Mouse (Mus musculus) embryonic facial prominence, embryonic 10.5 days (tissue): Measurements from ENCODE around the gene N4bp3. TPM values are rescaled to one million over a fixed set of nuclear protein-coding genes. Genes with fewer than 3 reads are reported as not detected.
A peak's percentile ranks its signal among the peaks of the same experiment; 100 is the strongest.

Experiments used
- DNase-seq: peaks from one replicate; pipeline ENCODE4 v3.0.0-alpha.2; 2017; ENCODE audit warnings: low spot score
- H3K27ac ChIP-seq: fragments of 300-500 bp; sonication (generic); replicated peaks from 2 replicates; pipeline ENCODE4 v1.5.1; 2016; ENCODE audit warnings: mild to moderate bottlenecking
- H3K27me3 ChIP-seq: fragments of 300-500 bp; sonication (generic); replicated peaks from 2 replicates; pipeline ENCODE4 v1.6.1; 2016; ENCODE audit warnings: low read depth, mild to moderate bottlenecking; ENCODE audit not compliant: poor library complexity, severe bottlenecking
- H3K36me3 ChIP-seq: fragments of 300-500 bp; sonication (generic); replicated peaks from 2 replicates; pipeline ENCODE4 v1.6.1; 2016; ENCODE audit warnings: mild to moderate bottlenecking, moderate library complexity
- H3K4me1 ChIP-seq: fragments of 300-500 bp; sonication (generic); 2 replicates; pipeline ENCODE4 v1.6.1; 2016
- H3K4me3 ChIP-seq: fragments of 300-500 bp; sonication (generic); 2 replicates; pipeline ENCODE4 v1.5.1; 2016; ENCODE audit warnings: mild to moderate bottlenecking, moderate library complexity
- H3K9me3 ChIP-seq: fragments of 300-500 bp; sonication (generic); 2 replicates; pipeline ENCODE4 v1.6.1; 2016; ENCODE audit warnings: mild to moderate bottlenecking
- WGBS: fragments of 180-500 bp; shearing (Covaris S2); methylation state at CpG from one replicate; pipeline ENCODE4 v1.1.7; 2016; 5-methylcytosine and 5-hydroxymethylcytosine counted together
- polyA plus RNA-seq: library from polyadenylated mRNA; unstranded; fragments of >200 nt; fragmentation: Nextera tagmentation; extraction: Ambion mirVana; gene quantifications from 2 replicates; pipeline ENCODE4 v1.2.1, GENCODE M21; 2016

N4bp3 gene
- polyA plus RNA-seq, 1 experiment from 2014 or later: 17.4 TPM

DNA sequence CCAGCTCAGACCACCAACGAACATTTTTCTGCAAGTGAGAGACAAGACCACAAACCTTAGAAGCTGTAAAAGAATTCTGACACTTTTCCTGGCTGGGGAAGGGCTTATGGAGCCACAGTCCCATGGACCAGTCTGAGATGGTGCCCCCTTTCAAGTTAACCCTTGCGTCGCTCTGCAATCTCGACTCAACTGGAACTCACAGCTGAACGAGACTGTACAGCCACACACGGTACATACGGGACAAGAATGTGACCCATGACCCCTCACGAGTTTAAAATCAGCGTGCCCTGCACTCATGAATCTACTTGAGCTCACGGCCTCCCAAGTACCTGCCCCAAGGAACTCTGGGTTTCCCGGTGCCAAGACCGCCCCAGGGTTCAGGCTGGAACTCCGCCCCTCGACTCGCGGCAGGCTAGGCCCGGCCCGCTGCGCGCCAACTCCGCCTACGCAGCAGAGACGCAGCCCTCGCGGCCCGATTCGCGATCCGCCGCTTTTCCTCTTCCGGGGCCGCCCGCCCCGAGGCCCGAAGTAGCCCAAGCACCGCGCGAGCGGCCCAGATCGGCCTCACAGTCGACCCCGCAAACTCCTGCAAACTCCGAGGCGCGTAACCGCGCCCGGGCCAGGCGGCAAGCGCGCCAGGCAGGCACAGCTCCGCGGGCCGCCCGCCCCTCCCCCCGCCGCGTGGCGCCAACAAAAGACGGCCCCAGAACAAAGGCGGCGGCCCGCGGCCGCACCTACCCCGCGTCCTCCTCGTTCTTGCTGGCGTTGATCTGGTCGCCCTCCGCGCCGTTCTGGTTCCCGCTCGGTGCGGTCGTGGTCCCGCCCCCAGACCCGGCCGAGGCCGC, 44.8 kb downstream of the N4bp3 start:
- DNase-seq: peak; percentile 86
- Histone ChIP-seq H3K36me3 (peaks cover 55% of the 10 kb centered on the region), H3K4me1 (peaks cover 43% of the 10 kb centered on the region), H3K4me3 (peak overlapping the region; percentile 100), H3K27ac (peak overlapping the region; percentile 100), H3K9me3 (no peaks in the 10 kb centered on the region), H3K27me3 (no peaks in the 10 kb centered on the region)
- under 1% methylated on average over 81 of the region's 81 CpGs for WGBS

GRCm38 (mm10) chr11:51602253-51602652, 48.4 kb downstream of the N4bp3 start:
- H3K4me3 ChIP-seq: peak overlapping the region; percentile 11; the same call in 1 of the 2 replicates
- H3K27ac ChIP-seq: no peak overlapping the region
- peaks cover 37% of the 10 kb centered on the region for H3K4me1 ChIP-seq
- no peak for DNase-seq
- H3K9me3 ChIP-seq: no peaks in the 10 kb centered on the region
- no peaks in the 10 kb centered on the region for H3K27me3 ChIP-seq
- H3K36me3 ChIP-seq: peaks cover 91% of the 10 kb centered on the region
- WGBS: 93% methylated on average over 3 of the region's 3 CpGs

GRCm38 (mm10) chr11:51597553-51597952, 53.1 kb downstream of the N4bp3 start:
- no peaks in the 10 kb centered on the region for H3K27me3 ChIP-seq
- no peaks in the 10 kb centered on the region for H3K9me3 ChIP-seq
- peaks cover 11% of the 10 kb centered on the region for H3K4me1 ChIP-seq
- H3K36me3 ChIP-seq: peaks cover 100% of the 10 kb centered on the region
- no peak overlapping the region for H3K4me3 ChIP-seq
- no peak for DNase-seq
- no peak overlapping the region for H3K27ac ChIP-seq
- WGBS: 83% methylated on average over 2 of the region's 2 CpGs

- no peak for DNase-seq
- Histone ChIP-seq H3K9me3 (no peaks in the 10 kb centered on the region), H3K4me3 (no peak overlapping the region), H3K27ac (no peak overlapping the region), H3K36me3 (peaks cover 100% of the 10 kb centered on the region), H3K27me3 (no peaks in the 10 kb centered on the region), H3K4me1 (no peaks in the 10 kb centered on the region)
- 96% methylated on average over 1 of the region's 1 CpGs for WGBS
These were observed 55.1 kb downstream of the N4bp3 start for GRCm38 (mm10) chr11:51595459-51596083.

GRCm38 (mm10) chr11:51594715-51595350, 55.8 kb downstream of the N4bp3 start:
- H3K27ac ChIP-seq: no peak overlapping the region
- no peaks in the 10 kb centered on the region for H3K27me3 ChIP-seq
- WGBS: 78% methylated on average over 3 of the region's 3 CpGs
- no peak overlapping the region for H3K4me3 ChIP-seq
- no peak for DNase-seq
- no peaks in the 10 kb centered on the region for H3K9me3 ChIP-seq
- no peaks in the 10 kb centered on the region for H3K4me1 ChIP-seq
- peaks cover 100% of the 10 kb centered on the region for H3K36me3 ChIP-seq

- DNase-seq: no peak
- peaks cover 100% of the 10 kb centered on the region for H3K36me3 ChIP-seq
- H3K9me3 ChIP-seq: 0 out of 2 replicates have a peak, but pooled peaks cover 4% of the 10 kb centered on the region
- no peak overlapping the region for H3K4me3 ChIP-seq
- H3K4me1 ChIP-seq: no peaks in the 10 kb centered on the region
- H3K27ac ChIP-seq: no peak overlapping the region
- no peaks in the 10 kb centered on the region for H3K27me3 ChIP-seq
- 92% methylated on average over 6 of the region's 6 CpGs for WGBS
These were observed 56.8 kb downstream of the N4bp3 start for GRCm38 (mm10) chr11:51593849-51594248.

DNA sequence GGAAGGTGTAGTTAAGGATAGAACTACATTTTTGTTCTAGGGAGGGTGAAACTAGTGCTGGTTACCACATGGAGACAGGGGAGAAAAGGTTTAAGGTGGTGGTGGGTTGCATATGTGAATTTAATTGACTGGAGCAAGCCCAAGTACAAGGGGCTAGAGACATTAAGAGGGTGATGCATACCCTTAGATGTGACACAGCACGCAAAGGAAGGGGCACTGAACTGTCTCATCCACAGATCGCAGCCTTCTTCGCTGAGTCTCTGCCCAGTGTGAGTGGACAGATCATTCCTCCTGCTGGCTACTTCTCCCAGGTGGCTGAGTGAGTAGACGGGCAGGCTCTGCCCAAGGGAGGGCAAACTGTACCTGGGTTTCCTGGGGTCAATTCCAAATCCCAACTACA, 57.3 kb downstream of the N4bp3 start:
- peaks cover 100% of the 10 kb centered on the region for H3K36me3 ChIP-seq

More for the DNA sequence above, 57.3 kb downstream of the N4bp3 start:
- H3K9me3 ChIP-seq: 0 out of 2 replicates have a peak, but pooled peaks cover 4% of the 10 kb centered on the region
- no peak overlapping the region for H3K4me3 ChIP-seq
- WGBS: 94% methylated on average over 4 of the region's 4 CpGs
- H3K27me3 ChIP-seq: no peaks in the 10 kb centered on the region
- no peak for DNase-seq
- H3K4me1 ChIP-seq: no peaks in the 10 kb centered on the region
- no peak overlapping the region for H3K27ac ChIP-seq

Other genes with a start within 250 kb of the N4bp3 start
- 15.9 and 17.6 TPM in 2 replicates for gene Phykpl, start 66.1 kb downstream of the N4bp3 start, polyA plus RNA-seq
- gene Hnrnpab, start 44.0 kb downstream of the N4bp3 start, polyA plus RNA-seq: 636 and 666 TPM in 2 replicates
- gene Nhp2, start 31.1 kb downstream of the N4bp3 start, polyA plus RNA-seq: 260 and 276 TPM in 2 replicates
- gene Rmnd5b, start 14.9 kb downstream of the N4bp3 start, polyA plus RNA-seq: 32.7 and 38.1 TPM in 2 replicates
- 1.6 and 2.4 TPM in 2 replicates for gene D930048N14Rik, start 112 bp upstream of the N4bp3 start, polyA plus RNA-seq
- 84.2 TPM in 2 replicates for gene 0610009B22Rik, start 38.0 kb upstream of the N4bp3 start, polyA plus RNA-seq
- 13.5 and 14.3 TPM in 2 replicates for gene Sec24a, start 112.8 kb upstream of the N4bp3 start, polyA plus RNA-seq
- gene Sar1b, start 112.8 kb upstream of the N4bp3 start, polyA plus RNA-seq: 94.9 and 105 TPM in 2 replicates
- gene Jade2, start 206.8 kb upstream of the N4bp3 start, polyA plus RNA-seq: 0.65 and 0.80 TPM in 2 replicates